Mouse (Mus musculus) lung, postnatal 0 days (tissue): Measurements from ENCODE around the gene Gm10840. TPM values are rescaled to one million over a fixed set of nuclear protein-coding genes. Genes with fewer than 3 reads are reported as not detected.

Experiments used
- ATAC-seq: fragments of 200-750 bp; cut with Nextera tagmentation; 2 replicates; pipeline ENCODE4 v1.8.0; 2017; ENCODE audit warnings: moderate library complexity
- DNase-seq: peaks from one replicate; pipeline ENCODE4 v3.0.0-alpha.2; 2016; ENCODE audit warnings: low spot score
- H3K27ac ChIP-seq: fragments of 300-500 bp; sonication (generic); 2 replicates; pipeline ENCODE4 v1.5.1; 2014; ENCODE audit warnings: antibody characterized with exemption, mild to moderate bottlenecking, low read length, mixed read lengths
- H3K27me3 ChIP-seq: fragments of 300-500 bp; sonication (generic); replicated peaks from 2 replicates; pipeline ENCODE4 v1.6.1; 2014; ENCODE audit warnings: low read length, mixed read lengths; ENCODE audit not compliant: insufficient read depth
- H3K36me3 ChIP-seq: fragments of 300-500 bp; sonication (generic); 2 replicates; pipeline ENCODE4 v1.6.1; 2014; ENCODE audit warnings: low read length, mixed read lengths; ENCODE audit not compliant: insufficient read depth
- H3K4me1 ChIP-seq: fragments of 300-500 bp; sonication (generic); 2 replicates; pipeline ENCODE4 v1.6.1; 2014; ENCODE audit warnings: antibody characterized with exemption, low read depth, low read length, mixed read lengths; ENCODE audit not compliant: insufficient read depth
- H3K4me2 ChIP-seq: fragments of 300-500 bp; sonication (generic); replicated peaks from 2 replicates; pipeline ENCODE4 v1.6.1; 2014; ENCODE audit warnings: low read depth, mild to moderate bottlenecking, low read length, moderate library complexity, mixed read lengths
- H3K4me3 ChIP-seq: fragments of 300-500 bp; sonication (generic); 2 replicates; pipeline ENCODE4 v1.5.1; 2014; ENCODE audit warnings: low read depth, low read length
- H3K9ac ChIP-seq: fragments of 300-500 bp; sonication (generic); replicated peaks from 2 replicates; pipeline ENCODE4 v1.6.1; 2014; ENCODE audit warnings: low read depth, mild to moderate bottlenecking
- H3K9me3 ChIP-seq: fragments of 300-500 bp; sonication (generic); 2 replicates; pipeline ENCODE4 v1.6.1; 2016; ENCODE audit warnings: low read length, mixed read lengths
- CTCF ChIP-seq: IDR thresholded peaks from 2 replicates; pipeline ENCODE4 v1.5.1; 2016; ENCODE audit warnings: antibody characterized with exemption, mild to moderate bottlenecking
- EP300 ChIP-seq: IDR thresholded peaks from 2 replicates; pipeline ENCODE4 v1.6.1; 2016; ENCODE audit warnings: antibody characterized with exemption, mild to moderate bottlenecking, control low read depth
- WGBS: fragments of 180-500 bp; shearing (Covaris S2); extraction: QIAGEN DNeasy Blood & Tissue Kit; methylation state at CpG from one replicate; pipeline ENCODE4 v1.1.7; 2014; 5-methylcytosine and 5-hydroxymethylcytosine counted together
- polyA plus RNA-seq: library from polyadenylated mRNA; unstranded; fragments of >200 nt; fragmentation: Nextera tagmentation; extraction: Ambion mirVana; gene quantifications from 2 replicates; pipeline ENCODE4 v1.2.1, GENCODE M21; 2015

Gm10840 gene
- polyA plus RNA-seq, 1 experiment from 2014 or later = not detected

- DNase-seq = no peak
- H3K27ac ChIP-seq = no peak overlapping the region
- H3K4me1 ChIP-seq = no peaks in the 10 kb centered on the region
- H3K27me3 ChIP-seq = no peaks in the 10 kb centered on the region
- H3K9me3 ChIP-seq = no peaks in the 10 kb centered on the region
- H3K36me3 ChIP-seq = peaks cover 10% of the 10 kb centered on the region
- no peak overlapping the region for H3K4me2 ChIP-seq
- no peak for ATAC-seq
- TF ChIP-seq EP300 (no peak), CTCF (no peak)
- WGBS = 81% methylated on average over 1 of the region's 1 CpGs
- no peak overlapping the region for H3K4me3 ChIP-seq
- H3K9ac ChIP-seq = no peak overlapping the region
These were observed 31.2 kb upstream of the Gm10840 start for GRCm38 (mm10) chr11:106129477-106129876.

- Histone ChIP-seq H3K4me3 (no peak overlapping the region), H3K27me3 (no peaks in the 10 kb centered on the region), H3K27ac (no peak overlapping the region), H3K36me3 (peaks cover 5% of the 10 kb centered on the region; the same call in 1 of the 2 replicates), H3K9ac (no peak overlapping the region), H3K9me3 (no peaks in the 10 kb centered on the region), H3K4me1 (no peaks in the 10 kb centered on the region), H3K4me2 (no peak overlapping the region)
- ATAC-seq (no peak), DNase-seq (no peak)
- 94% methylated on average over 5 of the region's 5 CpGs for WGBS
- no peak for TF ChIP-seq CTCF
- no peak for TF ChIP-seq EP300
These were observed 28.1 kb upstream of the Gm10840 start for GRCm38 (mm10) chr11:106132516-106132915.

- peak overlapping the region; percentile 85 for H3K27ac ChIP-seq
- no peaks in the 10 kb centered on the region for H3K4me1 ChIP-seq
- H3K9ac ChIP-seq = peak overlapping the region; percentile 43
- 13% methylated on average over 8 of the region's 8 CpGs for WGBS
- peak overlapping the region; percentile 58 for H3K4me2 ChIP-seq
- H3K9me3 ChIP-seq = no peaks in the 10 kb centered on the region
- H3K36me3 ChIP-seq = peaks cover 5% of the 10 kb centered on the region; the same call in 1 of the 2 replicates
- peak; percentile 62 for TF ChIP-seq CTCF
- TF ChIP-seq EP300 = peak; percentile 87
- H3K27me3 ChIP-seq = no peaks in the 10 kb centered on the region
- DNase-seq = peak; percentile 94
- peak overlapping the region; percentile 18; the same call in 1 of the 2 replicates for H3K4me3 ChIP-seq
- ATAC-seq = peak; percentile 96
These were observed 25.8 kb upstream of the Gm10840 start for GRCm38 (mm10) chr11:106134580-106135528.

- Histone ChIP-seq H3K4me2 (no peak overlapping the region), H3K9ac (no peak overlapping the region), H3K27ac (no peak overlapping the region), H3K4me1 (no peaks in the 10 kb centered on the region; the same call in 1 of the 2 replicates), H3K27me3 (no peaks in the 10 kb centered on the region), H3K9me3 (no peaks in the 10 kb centered on the region), H3K4me3 (no peak overlapping the region), H3K36me3 (peaks cover 57% of the 10 kb centered on the region)
- no peak for DNase-seq
- 82% methylated on average over 3 of the region's 3 CpGs for WGBS
- no peak for TF ChIP-seq CTCF
- no peak for TF ChIP-seq EP300
- ATAC-seq = no peak
These were observed 9.4 kb upstream of the Gm10840 start for GRCm38 (mm10) chr11:106151219-106151618.

GRCm38 (mm10) chr11:106152132-106152531 is 8.5 kb upstream of the Gm10840 start:
- WGBS = 69% methylated on average over 8 of the region's 8 CpGs
- Histone ChIP-seq H3K27me3 (no peaks in the 10 kb centered on the region), H3K27ac (no peak overlapping the region), H3K36me3 (peaks cover 62% of the 10 kb centered on the region), H3K4me3 (no peak overlapping the region), H3K4me1 (no peaks in the 10 kb centered on the region; the same call in 1 of the 2 replicates), H3K9me3 (no peaks in the 10 kb centered on the region), H3K9ac (no peak overlapping the region), H3K4me2 (no peak overlapping the region)
- ATAC-seq (no peak), DNase-seq (no peak)
- TF ChIP-seq CTCF (no peak), EP300 (no peak)

GRCm38 (mm10) chr11:106154091-106154490 is 6.6 kb upstream of the Gm10840 start:
- H3K4me2 ChIP-seq = no peak overlapping the region
- DNase-seq = no peak
- H3K4me3 ChIP-seq = no peak overlapping the region
- no peaks in the 10 kb centered on the region for H3K27me3 ChIP-seq
- ATAC-seq = no peak
- H3K27ac ChIP-seq = no peak overlapping the region
- TF ChIP-seq CTCF (no peak), EP300 (no peak)
- no peaks in the 10 kb centered on the region for H3K9me3 ChIP-seq
- H3K36me3 ChIP-seq = peaks cover 57% of the 10 kb centered on the region
- 66% methylated on average over 5 of the region's 5 CpGs for WGBS
- peaks cover 8% of the 10 kb centered on the region for H3K4me1 ChIP-seq
- H3K9ac ChIP-seq = no peak overlapping the region
